Mouse (Mus musculus): ENCODE data around the gene Cinp.

The Cinp gene

GRCm38 (mm10) chr12:110889036-110890020 lies at the start of gene Cinp, which contains the start of gene Tecpr2:
Gene Cinp (minus strand): TSS chr12:110889145.
Gene Tecpr2 (plus strand): TSS chr12:110889264.
- peak; percentile 98 to 99 for DNase-seq

DNA sequence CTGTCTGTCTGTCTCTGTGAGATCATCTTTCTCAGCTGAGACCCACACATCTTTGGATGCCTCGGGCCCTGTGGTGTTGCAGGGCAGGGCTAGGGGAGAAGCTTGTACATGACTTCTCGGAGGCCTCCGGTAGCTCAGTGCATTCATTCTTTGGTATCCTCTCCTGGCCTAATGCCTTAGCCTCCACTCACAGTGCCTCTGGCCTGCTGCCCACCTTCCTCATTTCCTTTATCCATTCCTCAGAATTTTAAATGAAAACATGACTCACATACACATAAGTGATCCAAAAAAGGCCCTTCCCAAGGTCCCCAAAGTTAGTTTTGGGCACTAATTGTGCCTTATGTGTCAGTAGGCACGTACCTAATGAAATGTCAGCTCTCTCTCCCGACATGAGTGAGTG lies 48.6 kb upstream of the Cinp start:
- DNase-seq: no peak

DNA sequence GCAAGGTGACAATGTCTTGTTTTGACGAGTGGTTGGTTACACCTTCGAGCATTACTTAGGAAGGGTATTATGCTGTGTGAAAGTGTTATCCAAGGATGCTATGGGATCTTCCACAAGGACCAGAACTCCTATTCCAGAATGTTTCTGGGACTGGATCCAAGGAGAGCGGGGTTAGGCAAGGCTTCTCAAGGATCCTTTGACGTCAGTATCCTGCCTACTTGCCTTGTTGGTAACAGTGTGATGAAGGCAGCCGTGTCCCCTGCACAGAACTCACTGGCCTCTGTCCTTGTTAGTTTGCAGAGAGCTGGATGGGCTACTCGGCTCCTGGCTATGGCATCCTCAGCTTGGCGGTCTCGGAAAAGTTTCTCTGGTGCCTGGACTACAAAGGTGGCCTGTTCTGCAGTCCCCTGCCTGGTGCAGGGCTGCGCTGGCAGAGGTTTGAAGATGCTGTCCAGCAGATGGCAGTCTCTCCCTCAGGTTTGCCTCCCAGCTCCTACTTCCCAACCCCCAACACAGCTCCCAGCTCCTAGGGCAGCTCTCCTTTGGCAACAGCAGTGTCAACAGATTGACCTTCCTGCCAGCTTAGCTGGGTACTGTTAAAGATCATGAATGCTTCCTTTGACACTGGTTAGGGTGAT lies 47.2 kb upstream of the Cinp start:
- DNase-seq: peak; percentile 87 to 91

DNA sequence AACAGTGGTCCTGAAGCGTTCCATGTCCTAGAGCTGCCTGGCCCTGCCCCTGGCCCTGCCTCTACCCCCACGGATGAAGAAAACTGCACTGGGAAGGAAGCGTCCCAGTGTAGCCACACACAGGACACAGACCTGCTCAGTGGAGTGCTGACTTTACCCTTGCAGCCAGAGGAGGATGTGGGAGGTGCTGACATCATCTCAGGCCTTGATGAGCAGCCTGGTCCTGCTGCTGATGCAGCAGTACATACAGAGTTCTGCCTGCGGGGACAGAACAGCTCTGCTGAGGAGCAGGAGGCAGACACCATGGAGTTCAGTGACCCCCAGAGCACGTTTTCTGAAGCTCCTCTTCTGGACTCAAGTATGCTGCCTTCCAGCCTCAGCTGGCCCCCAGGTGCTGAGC lies 43.9 kb upstream of the Cinp start:
- DNase-seq: no peak

DNA sequence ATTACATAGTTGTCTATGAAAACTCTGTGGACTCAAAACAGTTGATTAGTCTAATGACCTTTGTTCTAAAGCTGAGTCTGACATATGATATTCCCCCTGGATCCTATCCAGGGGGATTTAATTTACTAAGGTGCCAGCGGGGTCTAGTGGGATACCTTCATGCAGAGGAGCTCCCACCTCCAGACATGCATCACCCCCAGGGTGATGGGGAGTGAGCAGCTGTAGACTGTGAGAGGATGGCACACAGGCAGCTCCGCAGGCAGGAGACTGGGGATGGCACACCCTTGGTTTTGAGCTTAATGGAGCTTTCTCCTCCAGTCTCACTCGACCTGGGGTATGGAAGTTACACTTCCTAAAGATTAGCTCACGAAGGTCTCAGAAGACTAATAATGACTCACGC lies 32.6 kb upstream of the Cinp start:
- DNase-seq: no peak

DNA sequence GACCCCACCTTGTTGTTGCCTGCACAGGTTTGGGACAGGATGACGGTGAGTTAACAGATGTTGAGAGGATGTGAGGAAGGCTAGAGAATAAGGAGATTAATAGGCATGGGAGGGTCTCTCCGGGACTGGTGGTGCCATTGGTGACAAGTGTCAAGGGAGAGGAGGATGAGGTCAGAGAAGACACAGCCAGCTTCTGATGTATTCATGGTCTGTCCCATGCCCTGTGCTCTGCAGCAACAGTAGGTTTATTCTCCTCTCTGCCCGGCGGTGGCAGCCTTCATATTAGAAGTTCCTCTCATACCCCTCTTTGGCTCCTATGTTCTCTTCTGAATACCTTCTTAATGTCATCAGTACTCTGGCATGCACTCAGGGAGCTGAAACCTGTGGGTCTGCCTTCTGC lies 31.3 kb upstream of the Cinp start:
- DNase-seq: no peak

GRCm38 (mm10) chr12:110915761-110916160 lies 26.8 kb upstream of the Cinp start:
- DNase-seq: no peak

DNA sequence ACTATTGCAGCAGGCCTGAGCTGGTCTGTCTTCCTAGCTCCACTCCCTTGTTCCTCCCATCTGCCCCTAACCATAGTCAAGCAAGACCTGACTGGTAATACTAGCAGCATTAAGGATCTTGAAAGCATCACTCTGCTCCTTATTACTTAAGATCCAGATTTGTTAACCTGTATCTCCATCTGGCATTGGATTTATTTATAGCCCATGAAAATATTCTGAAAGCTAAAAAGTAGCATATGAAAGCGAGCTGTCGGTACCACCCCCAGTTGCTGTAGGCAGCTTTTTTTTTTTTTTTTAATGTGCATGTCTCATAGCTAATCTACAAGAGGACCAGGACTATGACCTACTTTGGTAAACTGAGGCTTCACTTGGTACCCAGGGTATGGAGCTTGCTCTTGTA lies 21.0 kb upstream of the Cinp start:
- no peak for DNase-seq

GRCm38 (mm10) chr12:110907845-110908244 lies 18.9 kb upstream of the Cinp start:
- DNase-seq: no peak

DNA sequence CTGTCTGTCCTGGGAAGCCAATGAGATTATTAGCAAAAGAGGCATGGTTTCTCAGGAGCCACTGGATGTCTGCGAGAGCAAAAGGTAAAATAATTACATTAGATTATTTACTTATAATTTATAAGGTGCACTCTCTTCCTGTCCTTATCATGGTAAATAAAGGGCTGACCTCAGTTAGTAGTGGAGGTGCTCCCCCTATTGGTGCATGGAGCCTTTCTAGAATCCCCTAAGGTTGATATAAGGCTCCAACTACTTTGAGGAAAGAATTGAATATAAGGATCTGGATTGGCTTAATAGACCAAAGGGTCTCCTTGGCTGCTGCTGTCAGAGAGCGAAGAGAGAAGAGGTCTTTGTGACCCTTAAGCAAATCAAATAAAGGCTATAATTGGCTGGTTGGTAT lies 14.6 kb upstream of the Cinp start:
- peak; percentile 27 to 69 for DNase-seq

GRCm38 (mm10) chr12:110902106-110902505 lies 13.2 kb upstream of the Cinp start:
- DNase-seq: no peak

GRCm38 (mm10) chr12:110891887-110892286 lies 2.9 kb upstream of the Cinp start:
- DNase-seq: no peak

DNA sequence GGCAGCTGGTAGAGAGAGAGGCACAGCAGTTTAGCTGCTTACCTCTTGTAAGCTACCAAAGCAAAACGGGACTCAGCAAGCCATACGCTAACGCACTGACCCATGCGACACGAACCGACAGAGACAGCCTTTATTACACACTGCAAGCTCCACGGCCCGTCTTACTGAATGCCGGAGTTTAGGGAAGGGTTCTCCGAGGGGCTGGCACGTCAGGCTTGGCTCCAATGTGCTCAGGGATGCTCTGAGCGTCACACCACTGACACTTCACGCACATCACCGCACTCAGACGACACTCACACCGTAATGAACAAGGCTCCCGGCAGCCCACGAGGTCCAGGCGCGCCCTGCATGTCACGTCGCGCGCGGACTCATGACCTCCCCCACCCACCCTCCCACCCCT lies 339 bp downstream of the Cinp start:
- peak in 1 of 2 experiments; percentile 9 for DNase-seq

GRCm38 (mm10) chr12:110888106-110888505 lies 839 bp downstream of the Cinp start:
- no peak for DNase-seq

DNA sequence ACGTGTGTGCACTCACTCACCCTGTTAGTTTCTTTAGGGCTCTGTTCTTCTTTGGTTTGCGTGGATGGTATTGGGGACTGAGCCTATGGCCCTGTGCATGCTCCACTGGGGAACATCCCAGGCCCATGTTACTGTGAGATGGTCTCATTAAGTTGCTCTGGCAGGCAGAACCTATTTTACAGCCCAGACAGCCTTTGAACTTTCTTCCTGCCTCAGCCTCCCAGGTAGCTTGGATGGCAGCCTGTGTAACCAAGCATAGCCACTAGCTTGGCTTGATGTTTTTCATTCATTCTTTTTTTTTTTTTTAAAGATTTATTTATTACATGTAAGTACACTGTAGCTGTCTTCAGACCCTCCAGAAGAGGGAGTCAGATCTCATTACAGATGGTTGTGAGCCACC lies 3.7 kb downstream of the Cinp start:
- peak; percentile 55 to 66 for DNase-seq

DNA sequence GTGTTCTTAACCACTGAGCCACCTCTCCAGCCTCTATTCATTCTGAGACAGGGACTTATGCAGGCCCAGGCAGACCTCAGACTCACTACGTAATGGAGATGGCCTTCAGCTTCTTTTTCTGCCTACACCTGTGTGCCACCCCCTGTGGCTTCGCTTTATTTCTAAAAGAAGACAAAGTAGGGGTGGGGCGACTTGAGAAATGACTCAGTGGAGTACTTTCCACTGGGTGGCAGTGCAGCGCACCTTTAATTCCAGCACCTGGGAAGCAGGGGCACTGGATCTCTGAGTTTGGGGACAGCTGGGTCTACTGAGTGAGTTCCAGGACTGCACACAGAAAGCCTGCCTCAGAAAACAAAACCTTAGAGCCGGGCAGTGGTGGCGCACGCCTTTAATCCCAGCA lies 6.7 kb downstream of the Cinp start:
- DNase-seq: peak in 1 of 2 experiments; percentile 57

GRCm38 (mm10) chr12:110875351-110875750 lies 13.6 kb downstream of the Cinp start:
- no peak for DNase-seq

- DNase-seq: no peak
Measured at GRCm38 (mm10) chr12:110871247-110871646, 17.7 kb downstream of the Cinp start.

- DNase-seq: no peak
Measured at GRCm38 (mm10) chr12:110870107-110870506, 18.8 kb downstream of the Cinp start.

DNA sequence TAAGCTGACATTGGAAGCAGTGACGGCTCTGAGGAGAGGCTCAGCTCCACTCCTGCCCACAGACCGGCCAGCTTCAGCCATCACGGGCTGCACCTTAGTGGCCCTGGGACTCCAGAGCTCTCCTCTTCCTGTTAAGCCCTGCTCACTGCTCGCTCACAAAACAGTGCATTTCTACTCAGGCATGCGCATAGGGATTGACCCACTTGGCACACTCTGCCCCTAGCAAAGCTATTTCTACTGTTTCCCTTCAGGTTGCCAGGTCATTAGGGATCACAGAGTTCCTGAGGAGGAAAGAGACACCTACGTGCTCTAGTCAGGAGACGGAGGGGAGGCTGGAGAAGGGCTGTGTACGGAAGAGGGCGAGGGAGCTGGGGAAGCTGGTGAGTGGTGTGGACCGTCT lies 23.0 kb downstream of the Cinp start:
- DNase-seq: peak in 1 of 2 experiments; percentile 16

DNA sequence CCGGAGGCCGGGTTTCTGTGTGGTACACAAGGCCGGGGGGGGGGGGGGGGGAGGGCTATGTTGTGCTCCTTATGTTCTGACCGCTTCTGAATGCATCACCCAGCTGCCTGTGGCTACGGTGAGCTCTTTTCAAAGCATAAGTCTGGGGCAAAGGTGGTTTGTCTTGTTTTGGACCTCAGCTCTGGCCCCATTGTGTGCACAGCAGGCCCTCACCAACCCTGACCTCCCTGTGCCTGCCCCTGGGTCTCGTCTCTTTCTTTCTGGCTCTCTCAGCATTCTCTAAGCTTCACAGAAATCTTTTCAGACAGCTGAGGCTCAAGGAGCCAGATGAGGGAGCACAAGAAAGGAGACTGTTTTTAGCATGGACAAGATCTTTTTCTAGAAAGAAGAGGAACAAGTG lies 23.4 kb downstream of the Cinp start:
- no peak for DNase-seq

DNA sequence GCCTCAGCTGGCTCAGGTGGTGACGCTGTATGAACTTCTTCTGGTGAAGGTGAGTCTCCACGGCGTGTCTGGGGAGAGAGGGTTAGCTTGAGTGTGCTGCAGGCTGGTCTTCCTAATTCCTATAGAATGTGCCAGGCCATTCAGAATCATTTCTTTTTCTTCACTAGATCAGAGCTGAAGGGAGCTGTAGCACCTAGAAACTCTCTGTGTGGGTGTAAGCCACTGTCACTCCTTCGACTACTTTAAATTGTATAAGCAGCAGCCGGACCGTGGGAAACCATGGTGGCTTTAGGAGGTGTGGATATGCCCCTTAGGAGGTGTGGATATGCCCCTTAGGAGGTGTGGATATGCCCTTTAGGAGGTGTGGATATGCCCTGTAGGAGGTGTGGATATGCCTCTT lies 24.9 kb downstream of the Cinp start:
- no peak for DNase-seq

DNA sequence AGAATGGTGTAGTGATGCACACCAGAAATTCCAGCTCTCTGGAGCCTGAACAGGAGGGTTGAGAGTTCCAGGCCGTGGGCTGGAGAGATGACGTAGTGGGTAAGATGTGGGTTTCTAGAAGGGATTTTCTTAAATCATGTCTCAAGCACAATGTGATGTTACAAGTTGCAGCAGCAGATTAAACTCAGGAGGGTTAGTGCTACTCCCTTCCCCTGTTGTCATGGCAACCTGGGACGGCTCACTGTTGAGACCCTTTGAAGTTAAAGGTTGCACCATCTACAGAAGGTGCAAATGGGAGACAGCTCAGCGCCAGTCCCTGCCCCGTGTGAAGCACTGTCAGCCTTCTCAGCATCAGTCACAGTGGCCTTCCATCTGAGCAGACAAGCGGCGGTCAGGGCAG lies 27.7 kb downstream of the Cinp start:
- no peak for DNase-seq

GRCm38 (mm10) chr12:110860293-110860692 lies 28.7 kb downstream of the Cinp start:
- no peak for DNase-seq

All from kidney, postnatal 36 days (tissue).